Mouse (Mus musculus) heart, adult 8-10 months (tissue): ENCODE measurements around the gene Exd2. TPM values are rescaled to one million over a fixed set of nuclear protein-coding genes. Genes with fewer than 3 reads are reported as not detected.

Experiments
- DNase-seq: peaks from one replicate; pipeline ENCODE4 v3.0.0; 2022; ENCODE audit warnings: low spot score
- total RNA-seq, 4 experiments: library from RNA; stranded (reverse); gene quantifications; 2 replicates each; pipeline ENCODE4 v1.2.4; 2022

Exd2 gene
- total RNA-seq, 4 experiments from 2014 or later = 11.4 to 19.1 (median 15.9) TPM

DNA sequence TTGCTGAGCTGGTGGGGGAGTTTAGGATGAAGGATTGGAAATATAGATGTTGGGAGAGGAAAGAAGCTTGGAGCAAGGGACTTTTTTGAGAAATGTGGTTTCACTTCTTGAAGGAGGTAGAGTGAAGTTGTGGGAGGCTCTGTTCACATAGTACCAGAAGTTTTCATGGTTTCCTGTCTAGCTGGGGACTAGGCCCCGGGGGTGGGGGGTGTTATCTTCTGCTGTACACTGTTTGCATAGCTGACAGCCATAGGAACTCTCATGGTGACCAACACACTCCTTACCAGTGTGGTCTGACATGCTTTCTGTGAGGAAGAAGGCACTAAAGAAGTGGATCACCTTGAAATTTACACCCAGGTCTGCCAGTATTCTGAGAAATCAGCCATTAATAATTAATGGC lies 32.8 kb downstream of the Exd2 start:
- no peak for DNase-seq

- no peak for DNase-seq
These were observed 35.5 kb downstream of the Exd2 start for GRCm38 (mm10) chr12:80498356-80498755.

DNA sequence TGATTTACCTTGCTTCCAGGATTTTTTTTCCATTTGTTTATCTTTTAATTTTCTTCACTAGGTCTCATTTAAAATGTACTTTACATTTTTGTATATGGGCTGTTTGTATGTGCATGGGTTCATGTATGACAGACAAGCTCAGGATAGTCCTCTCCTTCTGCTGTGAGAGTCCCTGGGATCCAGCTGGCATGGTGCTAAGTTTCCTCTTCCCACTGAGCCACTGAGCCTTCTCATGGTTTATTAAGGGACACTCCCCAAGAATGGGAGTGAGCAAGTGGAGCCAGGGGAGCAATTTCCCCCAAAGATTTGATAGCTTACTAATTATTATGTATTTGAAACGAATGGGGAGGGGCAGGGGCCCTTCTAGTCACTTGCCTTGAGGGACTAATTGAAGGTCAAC lies 37.6 kb downstream of the Exd2 start:
- DNase-seq = no peak

- DNase-seq = peak; percentile 42
These were observed 41.8 kb downstream of the Exd2 start for GRCm38 (mm10) chr12:80504718-80505117.

DNA sequence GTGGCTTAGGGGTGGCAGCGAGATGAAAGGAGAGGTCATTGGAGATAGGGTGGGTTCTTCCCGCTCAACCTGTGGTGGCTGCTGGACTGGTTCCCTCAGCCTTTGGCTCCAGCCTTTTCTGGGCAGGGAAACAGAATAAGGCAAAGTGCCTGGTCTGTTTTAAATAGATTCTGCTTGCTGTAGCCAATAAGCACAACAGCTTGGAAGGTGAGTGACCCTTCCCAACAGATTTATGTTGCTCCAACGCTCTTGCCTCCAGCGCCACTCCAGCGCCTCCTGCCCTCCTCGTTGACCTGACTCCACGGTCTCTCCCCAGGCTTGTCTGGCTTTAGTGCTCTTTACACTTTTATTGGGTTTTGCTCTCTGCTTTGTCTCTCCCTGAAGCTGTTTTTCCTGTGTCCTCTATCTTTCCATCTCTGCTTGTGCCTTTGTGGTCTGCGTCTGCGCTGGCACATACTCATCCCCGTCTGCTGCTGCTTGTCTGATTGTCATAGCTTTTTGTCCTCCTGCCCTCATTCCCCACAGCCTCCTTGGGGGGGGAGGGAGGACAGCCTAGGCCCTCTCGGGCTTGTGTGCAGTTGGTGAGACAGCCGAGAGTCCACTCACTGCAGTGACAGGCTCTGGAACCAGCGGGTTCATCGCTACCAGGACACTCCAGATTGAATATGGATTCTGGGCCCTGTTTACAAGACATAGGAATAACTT lies 44.3 kb downstream of the Exd2 start:
- DNase-seq = peak; percentile 47

DNA sequence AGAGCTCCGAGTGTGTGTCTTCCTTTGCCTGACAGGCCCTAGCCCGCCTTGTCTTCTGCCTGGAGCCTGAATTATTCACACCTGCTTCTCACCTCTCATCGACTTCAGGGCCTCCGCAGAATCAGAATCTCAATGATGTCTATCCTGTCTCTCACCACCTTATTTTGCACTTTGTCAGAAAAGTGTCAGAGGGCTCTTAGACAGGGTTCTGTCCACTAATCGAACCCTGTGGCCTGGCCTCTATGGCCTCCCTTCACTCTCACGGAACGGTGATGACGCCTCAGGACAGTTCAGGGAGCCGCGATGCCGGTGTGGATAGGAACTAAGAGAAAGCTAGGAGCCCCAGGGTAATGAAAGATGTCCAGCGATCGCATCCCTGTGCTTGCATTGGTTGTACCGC lies 55.1 kb downstream of the Exd2 start, which contains the start of gene Galnt16:
TSS of gene Galnt16 (plus strand) at position 301 of the 400 bp plus-strand sequence.
- no peak for DNase-seq

- DNase-seq = no peak
These were observed 55.5 kb downstream of the Exd2 start for GRCm38 (mm10) chr12:80518393-80518756.

- no peak for DNase-seq
These were observed 56.1 kb downstream of the Exd2 start for GRCm38 (mm10) chr12:80518757-80519620.

DNA sequence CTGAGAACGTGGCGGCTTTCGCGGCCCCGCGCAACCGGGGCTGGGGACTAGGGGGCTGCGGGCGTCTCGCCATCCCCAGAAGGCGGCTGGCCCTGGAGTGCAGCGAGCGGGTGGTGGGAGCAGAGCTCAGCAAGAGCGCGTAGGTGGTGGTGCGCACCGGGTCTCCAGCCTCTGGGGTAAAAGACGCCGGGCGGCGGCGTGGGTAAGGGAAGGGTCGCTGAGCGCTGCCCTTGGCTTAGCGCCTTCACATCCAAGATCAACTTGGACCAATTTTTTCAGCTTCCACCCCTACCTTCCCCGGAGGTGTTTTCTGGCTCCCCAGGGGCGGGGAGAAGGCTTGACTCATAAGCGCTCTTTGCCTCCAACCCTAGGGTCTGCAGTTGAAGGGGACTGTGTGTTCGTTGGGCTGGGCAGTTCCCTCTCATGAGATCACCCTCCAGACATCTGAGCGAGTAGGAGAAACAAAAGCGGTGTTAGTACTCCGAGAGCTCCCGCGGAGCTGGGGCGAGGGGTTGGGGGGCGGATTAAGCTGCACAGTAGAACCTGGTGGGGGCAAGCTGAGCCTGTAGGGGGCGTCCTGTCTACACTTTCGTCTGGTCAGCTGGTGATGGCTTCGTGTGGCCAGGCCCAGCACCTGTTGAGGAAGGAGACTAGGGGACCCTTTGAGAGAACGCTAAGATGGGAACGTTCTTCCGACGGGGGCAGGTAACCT lies 56.9 kb downstream of the Exd2 start:
- DNase-seq = no peak

DNA sequence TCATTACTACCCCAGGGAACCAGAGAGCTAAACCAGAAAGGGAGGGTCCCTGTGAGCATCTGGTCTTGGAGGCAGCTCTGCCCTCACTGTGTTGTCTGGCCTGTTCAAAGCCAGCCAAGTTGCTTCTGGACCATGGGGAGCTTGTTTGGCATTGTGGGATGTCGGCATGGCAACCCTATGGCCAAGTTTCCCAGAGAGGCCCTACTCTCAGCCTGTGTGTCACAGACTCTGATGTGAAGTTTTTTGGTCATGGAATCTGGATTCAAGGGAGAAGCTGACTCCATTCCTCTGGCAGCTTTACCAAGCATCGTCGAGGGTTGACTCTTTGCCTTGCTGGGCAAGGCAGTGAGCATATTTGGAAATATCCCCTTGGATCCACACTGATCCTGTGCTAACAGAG lies 59.1 kb downstream of the Exd2 start:
- peak; percentile 26 for DNase-seq

GRCm38 (mm10) chr12:80524276-80524921 lies 61.5 kb downstream of the Exd2 start:
- no peak for DNase-seq

- DNase-seq = no peak
These were observed 62.6 kb downstream of the Exd2 start for GRCm38 (mm10) chr12:80525513-80525912.

GRCm38 (mm10) chr12:80526511-80526910 lies 63.6 kb downstream of the Exd2 start:
- DNase-seq = no peak

DNA sequence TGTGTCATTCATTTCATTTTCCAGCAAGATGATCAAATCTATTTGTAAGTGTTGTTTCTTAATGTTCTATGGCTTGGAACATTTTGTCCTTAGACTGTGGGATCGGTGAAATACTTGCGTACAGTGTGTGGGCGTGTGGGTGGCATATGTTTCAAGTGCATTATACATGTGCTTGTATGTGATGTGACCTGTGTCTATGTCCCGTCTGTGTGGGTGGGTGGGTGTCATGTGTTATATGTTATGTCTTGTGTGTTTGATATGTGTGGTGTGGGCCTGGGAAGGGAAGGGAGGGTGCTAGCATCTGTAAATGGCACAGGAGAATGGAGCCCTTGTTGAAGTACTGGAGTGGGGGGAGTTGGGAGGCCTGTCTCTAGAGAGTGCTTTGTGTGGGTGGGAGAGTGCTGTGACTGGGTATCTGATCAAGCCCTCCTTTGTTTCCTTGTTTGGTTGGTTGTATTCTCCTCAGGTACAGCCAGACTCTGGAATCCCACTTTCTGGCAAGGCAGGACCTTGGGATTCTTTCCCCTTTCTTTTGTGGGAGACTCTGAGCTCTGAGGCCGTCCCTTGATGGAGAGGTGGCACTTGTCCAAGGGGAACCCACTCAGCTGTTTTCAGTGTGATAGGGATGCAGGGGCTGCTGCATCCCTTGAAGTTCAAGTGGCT lies 65.0 kb downstream of the Exd2 start:
- DNase-seq = no peak

DNA sequence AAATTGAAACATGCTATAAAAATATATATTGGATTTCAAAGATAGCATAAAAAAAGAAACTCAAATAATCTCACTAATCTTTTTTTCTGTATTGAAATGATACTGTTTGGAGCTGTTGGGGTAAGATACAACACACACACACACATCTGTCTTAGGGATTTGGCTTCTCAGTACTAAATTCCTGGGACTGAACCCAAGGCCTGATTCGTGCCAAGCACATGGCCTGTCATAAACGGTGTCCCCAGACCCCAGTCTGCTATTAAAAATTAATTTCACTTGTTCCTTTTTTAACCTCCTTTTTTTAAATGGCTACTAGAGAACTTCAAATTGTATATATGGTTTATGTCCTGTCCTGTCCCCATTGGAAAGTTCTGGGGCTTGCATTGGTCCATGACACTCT lies 67.2 kb downstream of the Exd2 start:
- DNase-seq = no peak

- no peak for DNase-seq
These were observed 67.7 kb downstream of the Exd2 start for GRCm38 (mm10) chr12:80530630-80531029.

GRCm38 (mm10) chr12:80531585-80531984 lies 68.7 kb downstream of the Exd2 start:
- DNase-seq = no peak

DNA sequence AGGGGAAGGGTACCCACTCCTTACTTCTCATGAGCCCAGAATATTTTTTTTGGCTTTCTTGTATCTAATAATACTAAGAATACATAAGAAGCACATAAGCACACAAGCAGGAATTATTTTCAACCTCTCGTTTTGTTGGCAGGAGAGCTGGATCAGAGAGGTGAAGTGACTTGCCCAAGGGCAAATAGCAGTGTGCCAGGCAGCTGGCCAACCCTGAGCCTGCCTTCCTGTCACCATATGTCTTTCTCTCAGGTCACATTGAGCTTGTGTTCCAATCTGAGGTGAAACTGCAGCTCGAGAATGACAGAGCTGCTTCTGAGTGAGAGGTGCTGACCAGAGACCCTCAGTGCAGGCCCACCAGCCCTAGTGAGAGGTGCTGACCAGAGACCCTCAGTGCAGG lies 71.0 kb downstream of the Exd2 start:
- DNase-seq = no peak

GRCm38 (mm10) chr12:80537313-80537712 lies 74.4 kb downstream of the Exd2 start:
- no peak for DNase-seq

DNA sequence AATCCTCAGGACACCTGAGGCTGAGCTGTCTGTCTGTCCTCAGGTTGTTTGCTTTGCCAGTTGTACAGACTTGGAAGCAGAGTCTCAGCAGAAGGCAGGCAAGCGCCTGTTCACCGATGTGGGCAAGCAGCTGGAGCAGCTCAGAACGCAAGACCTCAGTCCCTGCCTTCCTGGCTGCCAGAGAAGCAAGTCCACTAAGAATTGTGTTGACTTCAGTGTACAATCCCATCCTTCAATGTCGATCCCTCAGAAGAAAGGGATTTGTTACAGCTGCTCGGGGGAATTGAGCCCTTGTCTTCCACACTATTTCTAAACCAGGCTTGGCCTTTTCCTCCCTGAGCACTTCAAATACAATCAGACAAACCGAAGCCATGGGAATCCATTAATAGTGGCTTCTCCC lies 75.4 kb downstream of the Exd2 start:
- DNase-seq = no peak

- no peak for DNase-seq
These were observed 82.4 kb downstream of the Exd2 start for GRCm38 (mm10) chr12:80545310-80545709.
